Comparison of ENCODE assay signal across 9 mouse cellular contexts in genomic region chr7:79729169-79729568, GRCm38 (mm10). TPM values are rescaled to one million over a fixed set of nuclear protein-coding genes. Genes with fewer than 3 reads are reported as not detected.
DNase-seq lines count a peak whose midpoint lies in the region; ATAC-seq and TF ChIP-seq lines count a peak whose summit lies in the region.
"Had no signal": no experiment of that assay in that cellular context is flagged by ENCODE, and none has a peak within 500 bp of the region (broad histone marks: within the 10 kb centered on the region; RNA-seq: fewer than 3 reads in every experiment).

No protein-coding gene starts in this region.

- H3K27me3 ChIP-seq in hindbrain, postnatal 0 days (ENCODE audit: insufficient read depth, low read length): no peaks in the 10 kb centered on the region

- H3K27ac ChIP-seq in hindbrain, postnatal 0 days: no peak overlapping the region

- no peak overlapping the region for H3K4me3 ChIP-seq in hindbrain, postnatal 0 days (ENCODE audit: low read length)
- H3K4me3 ChIP-seq: erythroblast, embryonic 14.5 days had no signal

- H3K9ac ChIP-seq in hindbrain, postnatal 0 days (replicated peaks; ENCODE audit: low read length): no peak overlapping the region

- peak; percentile 84 for TF ChIP-seq CTCF in hindbrain, postnatal 0 days (IDR thresholded peaks at IDR 0.05; ENCODE audit: low read depth)

- ATAC-seq in erythroid progenitor cell, adult 5-6 weeks (replicated peaks; ENCODE audit: low FRiP score, poor library complexity, severe bottlenecking): 0 out of 2 replicates have a peak, but pooled peaks have one; percentile 45
- ATAC-seq in hindbrain, postnatal 0 days: peak; percentile 59

- DNase-seq in layer of hippocampus, adult 11-12 months (ENCODE audit: low spot score): peak; percentile 72
- no peak for DNase-seq in layer of hippocampus, adult 9-10 months (ENCODE audit: low spot score)
- peak; percentile 75 to 76 for DNase-seq in adrenal gland, adult 18-20 months (ENCODE audit: low spot score in 2 of 2)
- peak; percentile 83 for DNase-seq in hindbrain, postnatal 0 days (ENCODE audit: low spot score)
- peak; percentile 73 for DNase-seq in left cerebral cortex, postnatal 4 days
- peak; percentile 77 for DNase-seq in naive thymus-derived CD4-positive, alpha-beta T cell, adult 2 months (ENCODE audit: low read depth)
- peak; percentile 38 to 77 for DNase-seq in thymus, postnatal 10 days (ENCODE audit: low spot score in 2 of 2)

- intact Hi-C loops in left cerebral cortex, postnatal 4 days (cut with DNase I): no loop called here

- no peaks in the 10 kb centered on the region for H3K9me3 ChIP-seq in hindbrain, postnatal 0 days (ENCODE audit: low read length)

- 6% methylated on average over 8 of the region's 8 CpGs for WGBS in hindbrain, postnatal 0 days

- H3K4me1 ChIP-seq in hindbrain, postnatal 0 days (ENCODE audit: insufficient read depth, low read length): no peaks in the 10 kb centered on the region

- no peaks in the 10 kb centered on the region for H3K36me3 ChIP-seq in hindbrain, postnatal 0 days (ENCODE audit: insufficient read depth, low read length)

- H3K4me2 ChIP-seq in hindbrain, postnatal 0 days (ENCODE audit: low read depth, low read length): no peak overlapping the region

RNA-seq across cellular contexts. Expression of gene Plin1, which starts 3.5 kb away (rescaled TPM):
- 1,000 to 10,000 TPM in 1 of 2 experiments, 100 to 1,000 TPM in 1; 490 to 1,137 TPM for total RNA-seq in adrenal gland, adult 18-20 months (2021)
- total RNA-seq in erythroid progenitor cell, adult 5-6 weeks (2015; ENCODE audit: low replicate concordance): not detected in 2 replicates
- total RNA-seq in erythroid progenitor cell, adult 5-6 weeks (2017; ENCODE audit: low replicate concordance): not detected in 2 replicates
- total RNA-seq in hindbrain, postnatal 0 days (2014; rRNA removed): 0.21 and 7.3 TPM in 2 replicates
- polyA plus RNA-seq in hindbrain, postnatal 0 days (2015; fragmentation: Nextera tagmentation; extraction: Ambion mirVana): 0.33 and 0.44 TPM in 2 replicates
- not detected for total RNA-seq in left cerebral cortex, postnatal 4 days (2021)
- polyA plus RNA-seq: erythroblast, embryonic 14.5 days had no signal

RNA-seq across cellular contexts. Expression of gene Kif7, which starts 13.6 kb away (rescaled TPM):
- 1 to 10 TPM; 2.3 to 2.5 TPM for total RNA-seq in adrenal gland, adult 18-20 months (2021)
- not detected in 2 replicates for total RNA-seq in erythroid progenitor cell, adult 5-6 weeks (2015; ENCODE audit: low replicate concordance)
- 0.13 TPM in 1 of 2 replicates, not detected in the other for total RNA-seq in erythroid progenitor cell, adult 5-6 weeks (2017; ENCODE audit: low replicate concordance)
- total RNA-seq in hindbrain, postnatal 0 days (2014; rRNA removed): 7.3 and 8.5 TPM in 2 replicates
- polyA plus RNA-seq in hindbrain, postnatal 0 days (2015; fragmentation: Nextera tagmentation; extraction: Ambion mirVana): 1.9 and 2.3 TPM in 2 replicates
- total RNA-seq in left cerebral cortex, postnatal 4 days (2021): 1 to 10 TPM; 4.1 to 4.7 TPM

RNA-seq across cellular contexts. Expression of gene Pex11a, which starts 13.8 kb away (rescaled TPM):
- total RNA-seq in adrenal gland, adult 18-20 months (2021): 10 to 100 TPM; 55.5 to 61.1 TPM
- 1.3 and 4.0 TPM in 2 replicates for total RNA-seq in erythroid progenitor cell, adult 5-6 weeks (2015; ENCODE audit: low replicate concordance)
- total RNA-seq in erythroid progenitor cell, adult 5-6 weeks (2017; ENCODE audit: low replicate concordance): not detected in 2 replicates
- total RNA-seq in hindbrain, postnatal 0 days (2014; rRNA removed): 2.9 and 3.2 TPM in 2 replicates
- polyA plus RNA-seq in hindbrain, postnatal 0 days (2015; fragmentation: Nextera tagmentation; extraction: Ambion mirVana): 13.5 and 14.0 TPM in 2 replicates
- 10 to 100 TPM in 1 of 2 experiments, 1 to 10 TPM in 1; 9.4 to 10.0 TPM for total RNA-seq in left cerebral cortex, postnatal 4 days (2021)
- polyA plus RNA-seq: erythroblast, embryonic 14.5 days had no signal

RNA-seq across cellular contexts. Expression of gene Wdr93, which starts 13.8 kb away (rescaled TPM):
- 1 to 10 TPM; 1.8 to 2.5 TPM for total RNA-seq in adrenal gland, adult 18-20 months (2021)
- not detected in 2 replicates for total RNA-seq in erythroid progenitor cell, adult 5-6 weeks (2015; ENCODE audit: low replicate concordance)
- not detected in 2 replicates for total RNA-seq in erythroid progenitor cell, adult 5-6 weeks (2017; ENCODE audit: low replicate concordance)
- total RNA-seq in hindbrain, postnatal 0 days (2014; rRNA removed): 0.54 and 1.3 TPM in 2 replicates
- 0.24 and 0.30 TPM in 2 replicates for polyA plus RNA-seq in hindbrain, postnatal 0 days (2015; fragmentation: Nextera tagmentation; extraction: Ambion mirVana)
- under 1 TPM in 1 of 2 experiments, not detected in 1; 0.30 TPM for total RNA-seq in left cerebral cortex, postnatal 4 days (2021)
- polyA plus RNA-seq: erythroblast, embryonic 14.5 days had no signal

Comparison
In these comparisons a context has a peak if more than half of its experiments do, and no peak if none do; other contexts are left out.
1. RNA of gene Plin1, which starts 3.5 kb away (total RNA-seq): 490 to 1,137 TPM in adrenal gland, adult 18-20 months; 0.21 to 7.3 TPM in hindbrain, postnatal 0 days, not detected in left cerebral cortex, postnatal 4 days and not detected in erythroid progenitor cell, adult 5-6 weeks; every median in the first group is over 10 times any median in the second.
2. RNA of gene Pex11a, which starts 13.8 kb away (total RNA-seq): 55.5 to 61.1 TPM in adrenal gland, adult 18-20 months; 9.4 to 10.0 TPM in left cerebral cortex, postnatal 4 days, 2.9 to 3.2 TPM in hindbrain, postnatal 0 days and 1.3 to 4.0 TPM in erythroid progenitor cell, adult 5-6 weeks; every median in the first group is over 4 times any median in the second.